Mouse (Mus musculus): ENCODE results near the gene Olfr133.
"Not testable (repeated sequence)": the region's sequence is repeated elsewhere in the genome, so short reads cannot be mapped to it uniquely, and the experiment has no call there.

The Olfr133 gene

GRCm38 (mm10) chr17:38144981-38145380 lies at the start of gene Olfr133:
Gene Olfr133 (plus strand): TSS chr17:38145281.
- DNase-seq, result no peak

GRCm38 (mm10) chr17:38124199-38124598 lies 20.9 kb upstream of the Olfr133 start:
- not testable (repeated sequence) for DNase-seq

- DNase-seq, result not testable (repeated sequence)
These were observed 19.7 kb upstream of the Olfr133 start for GRCm38 (mm10) chr17:38125371-38125770.

- DNase-seq, result no peak
These were observed 10.7 kb upstream of the Olfr133 start, which contains the start of gene Olfr132 for GRCm38 (mm10) chr17:38134426-38134825. Gene Olfr132 (minus strand): TSS chr17:38134526.

- no peak for DNase-seq
These were observed 26.0 kb downstream of the Olfr133 start, which contains the start of gene Olfr134 for GRCm38 (mm10) chr17:38171088-38171487. Gene Olfr134 (plus strand): TSS chr17:38171388.
